Mouse (Mus musculus) adrenal gland, adult (tissue): Measurements from ENCODE around the gene Ahcy.
A peak's percentile ranks its signal among the peaks of the same experiment; 100 is the strongest.
"Not testable (repeated sequence)": the region's sequence is repeated elsewhere in the genome, so short reads cannot be mapped to it uniquely, and the experiment has no call there.

Experiments
- DNase-seq, 2 experiments: peaks; one replicate each; pipeline ENCODE4 v3.0.0; 2022 to 2023; ENCODE audit warnings: low spot score in 1 of 2; ENCODE audit not compliant: inconsistent age in 2 of 2

The Ahcy gene

DNA sequence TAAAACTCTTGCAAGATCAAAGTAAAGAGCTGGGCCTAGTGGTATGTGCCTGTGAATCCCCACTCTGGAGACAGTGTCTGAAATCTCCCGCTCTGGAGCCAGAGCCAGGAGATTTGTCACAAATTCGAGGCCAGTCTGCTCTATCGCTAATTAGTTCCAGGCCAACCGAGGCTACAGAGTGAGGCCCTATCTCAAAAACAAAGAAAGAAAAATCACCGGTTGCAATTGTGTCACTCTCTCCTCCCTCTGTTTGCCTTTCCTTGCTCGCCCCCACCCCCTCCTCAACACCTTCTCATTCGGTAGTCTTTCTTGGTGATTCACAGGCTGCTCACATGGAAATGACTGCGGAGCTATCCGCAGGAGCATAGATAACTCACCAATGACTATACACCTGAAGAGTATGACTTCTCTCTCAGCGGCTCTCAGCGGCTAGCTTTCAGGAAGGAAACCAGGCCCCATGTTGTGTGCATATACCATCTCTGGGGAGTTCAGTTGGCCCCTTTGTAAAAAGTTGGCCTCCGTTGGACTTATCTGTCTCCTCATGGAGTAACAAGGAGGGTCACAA lies 551 bp upstream of the Ahcy start:
- DNase-seq, result no peak

- peak in 1 of 2 experiments; percentile 42 for DNase-seq
Measured at GRCm38 (mm10) chr2:155073347-155073746, 950 bp downstream of the Ahcy start.

DNA sequence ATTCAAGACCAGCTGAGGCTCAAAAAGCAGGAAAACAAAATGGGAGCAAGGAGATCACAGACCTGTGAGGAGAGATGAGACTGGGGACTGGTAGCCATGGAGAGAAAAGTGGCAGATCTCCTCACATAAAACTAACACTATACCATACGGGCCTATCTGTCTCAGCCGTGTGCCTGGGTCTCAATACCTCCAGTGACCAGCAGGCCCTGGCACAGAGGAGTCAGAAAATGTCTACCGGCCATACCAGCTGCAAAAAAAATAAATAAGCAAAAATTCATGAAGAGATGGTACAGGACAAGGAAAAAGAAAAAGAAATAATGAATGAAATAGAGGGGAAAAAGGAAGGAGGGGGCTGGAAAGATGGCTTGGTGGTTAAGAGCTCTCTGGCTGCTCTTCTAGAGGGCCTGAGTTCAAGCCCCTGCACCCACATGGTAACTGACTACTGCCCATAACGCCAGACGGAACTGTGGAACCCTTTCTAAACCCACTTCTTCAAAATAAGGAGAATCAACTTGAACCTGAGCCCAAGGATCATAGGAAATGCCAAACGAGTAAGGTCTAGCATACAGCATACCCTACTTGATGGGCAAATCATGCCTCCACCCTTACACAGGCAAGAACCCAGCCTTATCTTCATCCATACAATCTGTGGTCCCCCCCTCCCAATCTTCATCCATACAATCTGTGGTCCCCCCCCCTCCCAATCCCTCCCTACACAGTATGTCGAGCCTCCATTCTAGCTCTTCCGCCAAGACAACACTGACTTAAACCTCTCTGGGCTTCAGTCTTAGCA lies 1.7 kb downstream of the Ahcy start:
- DNase-seq, result no peak

GRCm38 (mm10) chr2:155071027-155071426 lies 3.3 kb downstream of the Ahcy start:
- DNase-seq, result no peak

DNA sequence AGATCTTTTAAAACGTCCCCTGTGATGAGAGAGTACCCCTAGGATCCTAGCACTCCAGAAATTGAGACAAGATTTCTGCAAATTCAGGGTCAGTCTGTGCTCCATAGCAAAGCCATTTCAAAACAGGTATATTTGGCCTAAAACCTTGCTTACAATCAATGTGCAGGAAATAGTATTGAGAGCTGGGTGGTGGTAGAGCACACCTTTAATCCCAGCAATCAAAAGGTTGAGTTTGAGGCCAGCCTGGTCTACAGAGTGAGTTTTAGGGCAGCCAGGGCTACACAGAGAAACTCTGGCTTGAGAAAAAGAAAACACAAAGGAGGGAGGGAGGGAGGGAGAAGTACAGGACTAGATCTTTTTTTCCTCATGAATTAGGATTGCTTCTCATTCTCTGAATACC lies 16.9 kb downstream of the Ahcy start:
- no peak for DNase-seq

DNA sequence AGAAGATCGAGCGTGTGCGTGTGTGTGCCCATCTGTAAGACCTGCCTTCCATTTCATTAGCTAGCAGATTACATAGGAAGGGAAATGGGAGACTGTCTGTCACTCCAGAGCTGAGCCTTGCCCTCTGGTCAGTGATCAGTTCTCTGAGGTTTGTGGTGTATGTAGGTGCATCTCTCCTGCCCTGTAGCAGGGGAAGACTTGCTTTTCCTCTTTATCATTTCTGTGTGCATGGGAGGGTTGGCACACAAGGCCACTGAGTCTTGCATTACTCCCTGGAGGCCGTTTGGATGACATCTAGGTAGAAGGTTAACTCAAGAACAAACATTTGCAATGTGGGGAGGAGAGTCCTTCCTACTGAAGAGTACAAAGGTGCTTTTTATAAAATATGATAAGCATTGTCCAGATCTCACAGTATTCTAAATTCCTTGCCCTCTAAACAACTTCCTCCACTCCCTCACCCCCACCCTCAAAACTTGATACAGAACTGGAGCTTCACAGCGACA lies 18.2 kb downstream of the Ahcy start:
- DNase-seq, result no peak

DNA sequence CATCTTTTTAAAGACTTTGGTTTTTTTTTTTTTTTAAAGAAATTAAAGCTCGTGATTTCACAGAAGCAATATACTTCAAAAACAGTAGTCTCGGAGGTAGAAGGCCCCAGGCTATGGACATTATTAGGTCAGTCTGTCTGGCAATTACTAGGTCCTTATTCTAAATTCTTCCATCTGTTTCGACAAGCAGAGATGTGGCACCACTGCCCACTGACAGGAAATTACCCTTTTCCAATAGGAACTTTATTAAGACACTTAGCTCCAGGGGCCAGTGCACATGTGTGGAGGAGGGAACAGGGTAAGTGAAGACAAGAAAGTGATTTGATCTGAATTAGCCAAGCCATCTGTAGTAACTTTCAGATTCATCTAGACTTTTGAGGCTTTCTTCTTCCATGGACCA lies 19.6 kb downstream of the Ahcy start:
- no peak for DNase-seq

- not testable (repeated sequence) for DNase-seq
Measured at GRCm38 (mm10) chr2:155053512-155053911, 20.8 kb downstream of the Ahcy start.

GRCm38 (mm10) chr2:155052681-155053080 lies 21.6 kb downstream of the Ahcy start:
- DNase-seq, result peak; percentile 48 to 53

DNA sequence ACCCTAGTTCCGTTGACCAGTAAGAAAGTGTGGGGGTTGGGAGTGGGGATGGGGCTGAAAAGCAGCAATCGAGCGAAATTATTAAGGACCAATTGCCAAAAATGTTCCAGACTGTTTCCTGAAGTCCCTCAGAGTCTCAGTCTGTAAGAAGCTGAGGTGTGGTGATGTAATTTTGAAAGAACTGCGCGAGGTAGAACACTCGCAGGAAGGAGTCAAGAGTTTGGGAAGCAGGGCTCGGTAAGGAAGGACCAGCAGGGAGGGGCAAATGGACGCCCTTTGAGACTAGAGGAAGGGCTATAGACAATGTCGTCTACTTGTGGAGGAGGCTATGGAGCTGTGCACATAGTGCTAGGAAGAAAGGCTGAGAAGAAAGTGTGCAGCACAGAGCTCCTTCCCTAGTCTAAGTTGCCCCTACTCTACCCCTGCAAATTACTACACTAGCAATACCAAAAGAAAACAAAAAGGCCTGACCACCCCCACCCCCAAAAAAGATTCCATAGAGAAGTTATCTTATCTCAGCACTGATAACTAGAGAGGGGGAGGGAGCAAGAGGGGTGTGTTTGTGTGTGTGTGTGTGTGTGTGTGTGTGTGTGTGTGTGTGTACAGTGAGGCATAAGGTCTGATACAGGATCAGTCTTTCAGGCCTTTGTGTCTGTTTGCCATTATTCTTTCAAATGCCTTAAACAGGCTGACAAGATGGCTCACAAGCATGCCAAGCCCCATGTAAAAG lies 22.5 kb downstream of the Ahcy start:
- DNase-seq, result no peak

GRCm38 (mm10) chr2:155050504-155051236 lies 23.6 kb downstream of the Ahcy start:
- peak; percentile 94 to 98 for DNase-seq

DNA sequence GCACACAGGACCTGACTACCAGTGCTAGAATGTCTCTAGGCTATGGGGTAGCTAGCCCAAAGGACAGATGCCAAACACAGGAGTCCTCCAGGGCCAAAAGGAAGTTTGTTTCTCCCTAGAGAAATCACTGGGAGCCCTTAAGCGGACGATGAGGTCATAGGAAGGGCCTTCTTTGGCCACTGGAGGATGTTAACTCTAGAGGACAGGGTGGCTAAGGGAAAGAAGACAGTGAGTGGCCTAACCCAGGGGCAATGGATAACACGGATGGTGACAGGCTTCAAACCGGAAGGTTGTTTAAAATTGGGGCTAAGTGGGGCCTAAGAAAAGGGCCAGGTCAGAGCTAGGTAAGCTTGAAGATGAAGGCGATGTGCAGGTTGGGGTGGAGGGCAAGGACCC lies 24.2 kb downstream of the Ahcy start:
- no peak for DNase-seq

DNA sequence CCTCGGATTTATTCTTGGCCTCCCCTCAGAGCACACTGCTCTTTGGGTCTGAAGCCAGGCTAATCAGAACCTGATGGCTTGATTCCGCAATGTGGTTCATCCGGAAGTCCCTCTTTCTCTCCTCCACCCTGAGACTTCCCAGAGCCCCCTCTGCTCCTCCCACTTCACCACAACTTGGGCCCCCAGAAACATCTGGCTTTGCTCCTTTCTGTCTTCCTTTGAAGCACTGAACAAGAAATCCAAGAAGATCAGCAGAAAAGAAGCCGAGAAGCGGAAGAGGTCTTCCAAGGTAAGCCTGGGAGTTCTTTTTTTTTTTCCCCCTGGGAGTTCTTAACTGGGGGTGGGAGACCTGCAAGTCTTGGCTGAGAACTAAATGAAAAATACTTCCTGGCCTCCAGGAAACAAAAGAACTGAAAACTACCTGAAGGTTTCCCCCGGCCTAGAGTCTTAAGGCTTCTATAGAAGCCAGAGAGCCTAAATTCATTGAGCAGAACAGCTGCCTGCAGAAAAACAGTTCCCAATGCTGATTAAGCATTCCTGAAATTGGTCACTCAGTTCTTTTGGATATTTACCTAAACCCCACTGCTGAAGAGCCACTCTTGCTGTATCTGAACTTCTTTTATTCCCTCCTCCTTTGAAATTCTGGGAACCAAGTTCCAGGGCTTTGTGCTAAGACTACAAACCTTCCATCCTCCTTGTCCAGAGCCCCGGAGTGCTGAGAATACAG lies 26.7 kb downstream of the Ahcy start:
- DNase-seq, result no peak

DNA sequence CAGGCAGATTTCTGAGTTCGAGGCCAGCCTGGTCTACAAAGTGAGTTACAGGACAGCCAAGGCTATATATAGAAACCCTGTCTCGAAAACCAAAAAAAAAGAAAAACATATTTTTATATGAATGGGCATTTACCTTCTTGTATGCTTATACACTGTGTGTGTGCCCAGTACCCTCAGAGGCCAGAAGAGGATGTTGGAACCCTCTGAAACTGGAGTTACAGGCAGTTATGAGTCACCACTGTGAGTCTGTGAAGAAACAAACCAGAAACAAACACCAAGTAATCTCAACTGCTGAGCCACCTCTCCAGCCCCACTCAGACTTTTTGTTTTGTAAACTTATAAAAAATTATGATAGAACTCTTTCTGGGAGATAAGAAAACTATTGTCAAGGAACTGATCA lies 27.5 kb downstream of the Ahcy start:
- no peak for DNase-seq

DNA sequence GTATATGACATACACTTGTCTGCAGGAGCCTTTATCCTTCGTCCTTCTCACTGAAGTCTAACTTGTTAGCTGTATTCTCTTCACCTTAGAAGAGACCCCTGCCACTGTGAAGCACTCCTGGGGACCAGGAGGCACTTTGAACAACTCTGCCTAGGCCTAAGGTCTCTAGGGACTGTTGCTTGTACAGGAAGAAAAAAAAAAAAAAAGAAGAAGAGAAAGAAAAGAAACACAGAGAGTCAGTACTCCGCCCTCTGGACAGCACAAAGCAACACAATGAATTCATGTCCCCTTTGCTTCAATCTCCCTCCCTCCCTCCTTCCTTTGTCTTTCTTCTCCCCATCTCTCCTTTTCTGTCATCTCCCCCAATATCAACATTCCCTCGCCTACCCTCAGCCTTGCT lies 29.2 kb downstream of the Ahcy start:
- no peak for DNase-seq

DNA sequence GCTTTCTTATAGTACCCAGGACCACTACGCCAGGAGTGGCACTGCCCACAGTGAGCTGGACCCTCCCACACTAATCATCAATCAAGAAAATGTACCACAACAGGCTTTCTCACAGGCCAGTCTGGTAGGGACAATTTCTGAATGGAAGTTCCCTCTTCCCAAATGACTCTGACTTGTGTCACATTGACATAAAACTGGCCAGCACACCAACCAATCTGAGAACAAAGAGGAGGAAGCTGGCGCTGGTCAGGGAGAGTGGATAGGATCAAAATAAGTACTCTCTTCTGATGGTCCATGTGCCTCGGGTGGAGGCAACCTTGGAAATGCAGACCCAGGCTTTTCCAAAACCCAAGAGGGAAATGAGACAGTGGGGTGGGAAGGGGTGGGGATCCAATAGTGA lies 29.8 kb downstream of the Ahcy start:
- no peak for DNase-seq

DNA sequence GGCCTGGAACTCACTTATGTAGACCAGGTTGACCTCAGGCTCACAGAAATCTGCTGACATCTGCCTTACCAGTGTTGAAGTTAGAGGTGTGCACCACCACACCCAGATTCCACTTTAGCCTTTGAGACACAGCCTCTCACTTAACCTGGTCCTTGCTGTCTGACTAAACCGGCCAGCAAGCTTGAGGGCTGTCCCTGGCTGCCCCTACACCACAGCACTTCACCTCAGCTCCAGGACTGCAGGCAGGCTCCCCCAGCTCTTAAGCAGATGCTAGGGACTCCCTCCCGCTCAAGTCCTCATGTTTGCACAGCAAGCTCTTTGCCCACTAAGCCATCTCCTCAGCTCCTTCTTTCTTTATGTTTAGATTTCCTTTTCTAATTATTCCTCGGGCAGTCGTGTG lies 34.3 kb downstream of the Ahcy start:
- no peak for DNase-seq

DNA sequence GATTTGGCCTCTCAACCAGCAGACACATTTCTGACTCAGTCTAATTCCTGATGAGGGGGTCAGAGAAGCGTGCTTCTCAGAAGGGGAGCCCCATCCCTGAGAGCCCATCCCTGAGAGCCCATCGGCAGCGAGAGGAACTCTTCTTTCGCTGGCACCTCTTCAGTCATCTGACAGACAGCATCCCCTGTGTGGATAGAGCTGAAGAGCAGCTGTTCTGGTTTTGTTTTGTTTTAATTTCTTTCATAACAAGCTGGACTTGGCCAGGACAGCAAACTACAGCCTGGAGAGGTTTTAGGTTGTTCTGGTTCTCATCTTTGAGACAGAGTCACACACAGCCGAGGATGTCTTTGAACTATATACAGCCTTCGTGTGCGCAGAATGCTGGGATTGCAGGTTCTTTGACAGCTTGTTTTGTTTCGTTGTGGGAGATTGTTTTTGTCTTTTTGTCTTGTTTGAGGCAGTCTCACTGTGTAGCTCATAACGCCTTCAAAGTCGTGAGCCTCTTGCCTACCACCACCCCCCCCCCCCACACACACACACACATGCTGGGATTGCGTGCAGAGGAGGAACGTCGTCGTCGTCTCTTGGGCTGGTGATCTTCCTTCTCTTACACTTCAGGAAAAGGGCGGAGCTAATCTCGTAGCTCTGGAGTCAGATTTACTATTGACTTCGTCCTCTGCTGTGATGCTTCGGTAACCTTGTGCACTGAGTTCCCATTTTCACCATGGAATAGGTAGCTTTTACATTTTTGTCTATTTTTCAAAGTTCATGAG lies 41.2 kb downstream of the Ahcy start:
- no peak for DNase-seq

DNA sequence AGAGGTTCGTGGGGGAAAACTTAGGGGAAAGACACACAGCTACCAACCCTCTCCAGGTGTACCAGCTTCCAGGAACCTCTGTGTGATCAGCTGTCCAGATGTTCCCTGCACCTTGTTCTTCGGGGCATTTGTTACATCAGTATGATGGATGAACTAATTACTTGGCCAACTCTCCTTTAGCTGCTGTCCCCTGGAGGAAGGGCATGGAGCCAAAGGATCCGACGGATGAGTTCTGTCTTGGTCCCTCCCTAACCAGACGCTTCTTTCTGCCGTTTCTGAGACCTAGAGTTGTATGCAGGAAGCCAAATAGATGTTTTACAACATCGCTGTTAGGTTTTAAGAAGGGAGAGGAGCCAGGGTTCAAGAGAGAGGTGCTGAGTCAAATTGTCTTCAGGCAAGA lies 43.5 kb downstream of the Ahcy start:
- DNase-seq, result no peak

- peak in 1 of 2 experiments; percentile 19 for DNase-seq
Measured at GRCm38 (mm10) chr2:155020247-155020826, 54.0 kb downstream of the Ahcy start.
